Mouse (Mus musculus) neutrophil, adult 5-6 weeks (primary cell): ENCODE results near the gene Wbp4. TPM values are rescaled to one million over a fixed set of nuclear protein-coding genes. Genes with fewer than 3 reads are reported as not detected.

Experiments used
- total RNA-seq: library from RNA; stranded (forward); fragments of 200-1000 nt; gene quantifications from 2 replicates; pipeline ENCODE4 v1.2.3, GENCODE M21; 2017

The Wbp4 gene
- total RNA-seq, 1 experiment from 2014 or later = 66.0 TPM

Other genes with a start within 250 kb of the Wbp4 start
- not detected in 2 replicates for gene Zfp957, start 234.2 kb downstream of the Wbp4 start, total RNA-seq
- gene Rgcc, start 179.9 kb downstream of the Wbp4 start, total RNA-seq = 20.3 and 20.8 TPM in 2 replicates
- gene Naa16, start 90.7 kb downstream of the Wbp4 start, total RNA-seq = 34.7 and 51.9 TPM in 2 replicates
- 1.9 and 4.5 TPM in 2 replicates for gene Mtrf1, start 83.7 kb downstream of the Wbp4 start, total RNA-seq
- gene Kbtbd7, start 55.0 kb downstream of the Wbp4 start, total RNA-seq = 27.3 and 32.1 TPM in 2 replicates
- gene Kbtbd6, start 29.7 kb downstream of the Wbp4 start, total RNA-seq = 0.37 and 0.47 TPM in 2 replicates
- 216 and 249 TPM in 2 replicates for gene Elf1, start 326 bp downstream of the Wbp4 start, total RNA-seq
- gene Sugt1, start 106.2 kb upstream of the Wbp4 start, total RNA-seq = 48.2 and 101 TPM in 2 replicates
- gene Cnmd, start 180.7 kb upstream of the Wbp4 start, total RNA-seq = not detected in 2 replicates